Mouse (Mus musculus): ENCODE measurements around the gene Susd1. TPM values are rescaled to one million over a fixed set of nuclear protein-coding genes. Genes with fewer than 3 reads are reported as not detected.

Gene Susd1
- 11.9 and 16.0 TPM in 2 replicates for polyA plus RNA-seq (2012; rRNA removed)

DNA sequence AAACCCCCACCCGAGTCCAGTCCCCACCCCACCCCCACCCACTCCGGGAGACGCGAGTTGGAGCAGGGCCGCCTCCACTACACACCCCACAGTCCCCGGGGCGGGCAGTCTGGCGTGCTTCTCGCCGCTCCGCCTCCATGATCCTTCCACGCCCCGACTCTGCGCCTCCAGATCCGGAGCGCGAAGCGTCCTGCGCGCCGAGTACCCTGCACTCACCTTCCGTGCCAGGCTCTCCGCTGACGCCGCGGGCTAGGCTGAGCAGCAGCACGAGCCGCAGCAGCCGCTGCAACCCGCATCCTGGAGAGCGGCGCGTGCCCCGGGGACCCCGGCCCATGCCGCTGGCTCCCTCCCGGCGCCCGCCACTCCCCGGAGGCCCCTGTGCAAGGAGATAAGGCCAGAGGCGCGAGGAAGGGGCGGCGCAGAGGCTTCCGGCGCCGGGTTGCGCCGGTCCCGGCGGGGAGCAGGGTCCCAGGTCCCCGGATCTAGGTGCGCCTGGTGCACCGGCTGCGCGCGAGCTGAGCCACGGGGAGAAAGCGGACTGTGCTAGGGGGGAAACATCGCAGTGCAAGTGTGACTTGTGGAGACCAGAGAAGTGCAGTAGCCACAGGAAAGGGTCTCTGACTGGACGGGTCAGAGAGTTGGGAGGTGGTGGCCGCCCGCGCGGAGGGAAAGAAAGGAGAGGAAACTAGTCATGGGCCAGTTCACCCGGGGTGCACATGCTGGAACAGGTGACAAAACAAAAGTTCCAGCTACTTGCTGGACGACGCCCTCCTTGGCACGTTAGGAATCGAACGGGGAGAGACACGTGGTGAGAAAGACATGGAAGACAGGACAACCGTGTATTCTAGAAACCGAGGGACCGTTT is at the start of gene Susd1:
Susd1 (minus strand) TSS at position 644 of the 865 bp plus-strand sequence.

Other genes with a start within 250 kb of the Susd1 start
- gene Ugcg, start 249.4 kb downstream of the Susd1 start, polyA plus RNA-seq (2012; rRNA removed): 31.5 and 53.5 TPM in 2 replicates
- 48.0 and 57.1 TPM in 2 replicates for gene Ptbp3, start 110.7 kb upstream of the Susd1 start, polyA plus RNA-seq (2012; rRNA removed)
- gene Hsdl2, start 142.9 kb upstream of the Susd1 start, polyA plus RNA-seq (2012; rRNA removed): 11.6 and 14.7 TPM in 2 replicates
- gene E130308A19Rik, start 187.6 kb upstream of the Susd1 start, polyA plus RNA-seq (2012; rRNA removed): 7.6 and 9.7 TPM in 2 replicates

Measured in ovary, adult 2 months (tissue).